Mouse (Mus musculus): ENCODE results near the gene Bsph1. TPM values are rescaled to one million over a fixed set of nuclear protein-coding genes. Genes with fewer than 3 reads are reported as not detected.

Bsph1 gene
- polyA plus RNA-seq (2012; rRNA removed): not detected in 2 replicates

DNA sequence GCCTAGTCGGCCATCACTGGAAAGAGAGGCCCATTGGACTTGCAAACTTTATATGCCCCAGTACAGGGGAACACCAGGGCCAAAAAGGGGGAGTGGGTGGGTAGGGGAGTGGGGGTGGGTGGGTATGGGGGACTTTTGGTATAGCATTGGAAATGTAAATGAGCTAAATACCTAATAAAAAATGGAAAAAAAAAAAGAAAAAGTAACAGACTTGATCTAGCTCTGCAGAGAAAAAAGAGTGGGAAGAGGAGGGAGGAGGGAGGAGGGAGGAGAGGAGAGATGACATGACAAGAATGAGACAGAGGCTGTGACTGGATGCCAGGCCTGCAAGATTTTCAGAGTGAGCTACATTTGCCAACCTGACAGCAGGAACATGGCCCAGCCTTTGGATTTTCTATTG is at the start of gene Bsph1:
Gene Bsph1 (plus strand): TSS at position 301 of the 400 bp plus-strand sequence.

Other genes with a start within 250 kb of the Bsph1 start
- gene Vmn1r89, start 237.8 kb upstream of the Bsph1 start, polyA plus RNA-seq (2012; rRNA removed): not detected in 2 replicates
- gene Lig1, start 173.6 kb upstream of the Bsph1 start, polyA plus RNA-seq (2012; rRNA removed): 92.0 and 163 TPM in 2 replicates
- 12.4 and 14.4 TPM in 2 replicates for gene Zswim9, start 172.1 kb upstream of the Bsph1 start, polyA plus RNA-seq (2012; rRNA removed)
- gene Pla2g4c, start 126.2 kb upstream of the Bsph1 start, polyA plus RNA-seq (2012; rRNA removed): 3.8 and 3.9 TPM in 2 replicates
- gene Cabp5, start 52.7 kb upstream of the Bsph1 start, polyA plus RNA-seq (2012; rRNA removed): 0.17 and 0.98 TPM in 2 replicates
- not detected in 2 replicates for gene Bsph2, start 120.2 kb downstream of the Bsph1 start, polyA plus RNA-seq (2012; rRNA removed)
- gene Sult2a5, start 173.1 kb downstream of the Bsph1 start, polyA plus RNA-seq (2012; rRNA removed): not detected in 2 replicates

All from central nervous system, embryonic 11.5 days (tissue).